Mouse (Mus musculus): Measurements from ENCODE around the gene Ube2n. TPM values are rescaled to one million over a fixed set of nuclear protein-coding genes. Genes with fewer than 3 reads are reported as not detected.
"Not testable (repeated sequence)": the region's sequence is repeated elsewhere in the genome, so short reads cannot be mapped to it uniquely, and the experiment has no call there.

The Ube2n gene
- polyA plus RNA-seq, 1 experiment from 2014 or later, result 358 TPM

- ATAC-seq (ENCODE audit: low FRiP score), result no peak
- H3K9ac ChIP-seq (replicated peaks), result no peak overlapping the region
- no peak overlapping the region for H3K4me3 ChIP-seq (replicated peaks)
- H3K9me3 ChIP-seq (replicated peaks), result no peaks in the 10 kb centered on the region
- peaks cover 26% of the 10 kb centered on the region for H3K36me3 ChIP-seq
- no peaks in the 10 kb centered on the region for H3K4me1 ChIP-seq
- 55% methylated on average over 4 of the region's 4 CpGs for WGBS
- H3K27ac ChIP-seq (replicated peaks), result no peak overlapping the region
- H3K27me3 ChIP-seq (replicated peaks), result no peaks in the 10 kb centered on the region
- no peak overlapping the region for H3K4me2 ChIP-seq
These were observed 30.1 kb downstream of the Ube2n start for GRCm38 (mm10) chr10:95545051-95545450.

- no peak overlapping the region for H3K4me3 ChIP-seq (replicated peaks)
- H3K27ac ChIP-seq (replicated peaks), result no peak overlapping the region
- peaks cover 29% of the 10 kb centered on the region for H3K36me3 ChIP-seq
- no peaks in the 10 kb centered on the region for H3K27me3 ChIP-seq (replicated peaks)
- no peak overlapping the region for H3K4me2 ChIP-seq
- no peak for ATAC-seq (ENCODE audit: low FRiP score)
- 93% methylated on average over 2 of the region's 2 CpGs for WGBS
- H3K4me1 ChIP-seq, result no peaks in the 10 kb centered on the region
- no peaks in the 10 kb centered on the region for H3K9me3 ChIP-seq (replicated peaks)
- no peak overlapping the region for H3K9ac ChIP-seq (replicated peaks)
These were observed 31.2 kb downstream of the Ube2n start for GRCm38 (mm10) chr10:95546178-95546577.

- Histone ChIP-seq H3K36me3 (peaks cover 25% of the 10 kb centered on the region), H3K4me1 (peaks cover 7% of the 10 kb centered on the region), H3K4me3 (replicated peaks) (no peak overlapping the region), H3K4me2 (no peak overlapping the region), H3K27me3 (replicated peaks) (no peaks in the 10 kb centered on the region), H3K27ac (replicated peaks) (no peak overlapping the region), H3K9ac (replicated peaks) (no peak overlapping the region), H3K9me3 (replicated peaks) (no peaks in the 10 kb centered on the region)
- 86% methylated on average over 11 of the region's 11 CpGs for WGBS
- ATAC-seq (ENCODE audit: low FRiP score), result no peak
These were observed 33.3 kb downstream of the Ube2n start for GRCm38 (mm10) chr10:95548154-95548826.

GRCm38 (mm10) chr10:95549080-95549479 lies 34.1 kb downstream of the Ube2n start:
- 74% methylated on average over 5 of the region's 5 CpGs for WGBS
- H3K9me3 ChIP-seq (replicated peaks); H3K4me2 ChIP-seq; H3K27me3 ChIP-seq (replicated peaks); ATAC-seq (ENCODE audit: low FRiP score); H3K4me1 ChIP-seq; H3K9ac ChIP-seq (replicated peaks); H3K4me3 ChIP-seq (replicated peaks); H3K27ac ChIP-seq (replicated peaks): not testable (repeated sequence)
- peaks cover 21% of the 10 kb centered on the region for H3K36me3 ChIP-seq

GRCm38 (mm10) chr10:95550506-95550905 lies 35.6 kb downstream of the Ube2n start:
- H3K4me2 ChIP-seq, result no peak overlapping the region
- no peak for ATAC-seq (ENCODE audit: low FRiP score)
- H3K4me1 ChIP-seq, result peaks cover 10% of the 10 kb centered on the region
- no peak overlapping the region for H3K9ac ChIP-seq (replicated peaks)
- H3K27ac ChIP-seq (replicated peaks), result no peak overlapping the region
- H3K36me3 ChIP-seq, result peaks cover 12% of the 10 kb centered on the region
- H3K4me3 ChIP-seq (replicated peaks), result no peak overlapping the region
- H3K9me3 ChIP-seq (replicated peaks), result no peaks in the 10 kb centered on the region
- H3K27me3 ChIP-seq (replicated peaks), result no peaks in the 10 kb centered on the region
- WGBS, result 80% methylated on average over 1 of the region's 1 CpGs

GRCm38 (mm10) chr10:95551752-95552151 lies 36.8 kb downstream of the Ube2n start:
- no peaks in the 10 kb centered on the region for H3K9me3 ChIP-seq (replicated peaks)
- H3K4me3 ChIP-seq (replicated peaks), result no peak overlapping the region
- H3K27me3 ChIP-seq (replicated peaks), result no peaks in the 10 kb centered on the region
- no peak overlapping the region for H3K4me2 ChIP-seq
- H3K9ac ChIP-seq (replicated peaks), result no peak overlapping the region
- peaks cover 11% of the 10 kb centered on the region for H3K36me3 ChIP-seq
- no peak overlapping the region for H3K27ac ChIP-seq (replicated peaks)
- H3K4me1 ChIP-seq, result peaks cover 11% of the 10 kb centered on the region
- ATAC-seq (ENCODE audit: low FRiP score), result no peak

- whole genome bisulfite sequencing, result 51% methylated on average over 3 of the region's 3 CpGs
- Histone ChIP-seq H3K4me2 (no peak overlapping the region), H3K27me3 (replicated peaks) (no peaks in the 10 kb centered on the region), H3K9me3 (replicated peaks) (no peaks in the 10 kb centered on the region), H3K9ac (replicated peaks) (no peak overlapping the region), H3K27ac (replicated peaks) (no peak overlapping the region), H3K36me3 (peaks cover 11% of the 10 kb centered on the region), H3K4me1 (peaks cover 12% of the 10 kb centered on the region), H3K4me3 (replicated peaks) (no peak overlapping the region)
- no peak for ATAC-seq (ENCODE audit: low FRiP score)
These were observed 37.4 kb downstream of the Ube2n start for GRCm38 (mm10) chr10:95552326-95552725.

GRCm38 (mm10) chr10:95555866-95556265 lies 40.9 kb downstream of the Ube2n start:
- Histone ChIP-seq H3K36me3 (0 out of 2 replicates have a peak, but pooled peaks cover 3% of the 10 kb centered on the region), H3K9me3 (replicated peaks) (no peaks in the 10 kb centered on the region), H3K27me3 (replicated peaks) (no peaks in the 10 kb centered on the region), H3K4me3 (replicated peaks) (no peak overlapping the region), H3K27ac (replicated peaks) (no peak overlapping the region), H3K9ac (replicated peaks) (no peak overlapping the region), H3K4me1 (peaks cover 28% of the 10 kb centered on the region), H3K4me2 (no peak overlapping the region)
- 88% methylated on average over 11 of the region's 11 CpGs for WGBS
- ATAC-seq (ENCODE audit: low FRiP score), result no peak

- WGBS, result 88% methylated on average over 5 of the region's 5 CpGs
- Histone ChIP-seq H3K4me3 (replicated peaks) (no peak overlapping the region), H3K27ac (replicated peaks) (no peak overlapping the region), H3K4me2 (no peak overlapping the region), H3K27me3 (replicated peaks) (no peaks in the 10 kb centered on the region), H3K9me3 (replicated peaks) (no peaks in the 10 kb centered on the region), H3K9ac (replicated peaks) (no peak overlapping the region), H3K36me3 (0 out of 2 replicates have a peak, but pooled peaks cover 3% of the 10 kb centered on the region), H3K4me1 (peaks cover 33% of the 10 kb centered on the region)
- ATAC-seq (ENCODE audit: low FRiP score), result no peak
These were observed 42.4 kb downstream of the Ube2n start for GRCm38 (mm10) chr10:95557337-95557828.

GRCm38 (mm10) chr10:95559426-95559825 lies 44.5 kb downstream of the Ube2n start:
- peaks cover 40% of the 10 kb centered on the region for H3K4me1 ChIP-seq
- H3K9ac ChIP-seq (replicated peaks), result no peak overlapping the region
- H3K36me3 ChIP-seq, result 0 out of 2 replicates have a peak, but pooled peaks cover 3% of the 10 kb centered on the region
- no peaks in the 10 kb centered on the region for H3K27me3 ChIP-seq (replicated peaks)
- H3K27ac ChIP-seq (replicated peaks), result no peak overlapping the region
- WGBS, result 79% methylated on average over 7 of the region's 7 CpGs
- no peak for ATAC-seq (ENCODE audit: low FRiP score)
- no peak overlapping the region for H3K4me3 ChIP-seq (replicated peaks)
- H3K4me2 ChIP-seq, result no peak overlapping the region
- H3K9me3 ChIP-seq (replicated peaks), result no peaks in the 10 kb centered on the region

- Histone ChIP-seq H3K4me2 (peak overlapping the region; percentile 40), H3K27ac (replicated peaks) (no peak overlapping the region), H3K9ac (replicated peaks) (no peak overlapping the region), H3K36me3 (0 out of 2 replicates have a peak, but pooled peaks cover 3% of the 10 kb centered on the region), H3K9me3 (replicated peaks) (no peaks in the 10 kb centered on the region), H3K4me3 (replicated peaks) (no peak overlapping the region), H3K4me1 (peaks cover 47% of the 10 kb centered on the region), H3K27me3 (replicated peaks) (no peaks in the 10 kb centered on the region)
- no peak for ATAC-seq (ENCODE audit: low FRiP score)
- WGBS, result 87% methylated on average over 9 of the region's 9 CpGs
These were observed 45.5 kb downstream of the Ube2n start for GRCm38 (mm10) chr10:95560394-95560983.

GRCm38 (mm10) chr10:95561616-95562015 lies 46.7 kb downstream of the Ube2n start:
- no peaks in the 10 kb centered on the region for H3K9me3 ChIP-seq (replicated peaks)

More at GRCm38 (mm10) chr10:95561616-95562015, 46.7 kb downstream of the Ube2n start:
- 41% methylated on average over 7 of the region's 7 CpGs for WGBS
- peak overlapping the region; percentile 93; the same call in 1 of the 2 replicates for H3K9ac ChIP-seq (replicated peaks)
- H3K27me3 ChIP-seq (replicated peaks), result no peaks in the 10 kb centered on the region
- peak overlapping the region; percentile 69 for H3K4me3 ChIP-seq (replicated peaks)
- peaks cover 48% of the 10 kb centered on the region for H3K4me1 ChIP-seq
- H3K36me3 ChIP-seq, result 0 out of 2 replicates have a peak, but pooled peaks cover 3% of the 10 kb centered on the region
- peak overlapping the region; percentile 84 for H3K4me2 ChIP-seq
- ATAC-seq (ENCODE audit: low FRiP score), result no peak
- no peak overlapping the region for H3K27ac ChIP-seq (replicated peaks)
